Mouse (Mus musculus): ENCODE data around the gene Gm4565. TPM values are rescaled to one million over a fixed set of nuclear protein-coding genes. Genes with fewer than 3 reads are reported as not detected.
"Not testable (repeated sequence)": the region's sequence is repeated elsewhere in the genome, so short reads cannot be mapped to it uniquely, and the experiment has no call there.

Gene Gm4565
- not detected for polyA plus RNA-seq (2017; shearing (Covaris generic))

DNA sequence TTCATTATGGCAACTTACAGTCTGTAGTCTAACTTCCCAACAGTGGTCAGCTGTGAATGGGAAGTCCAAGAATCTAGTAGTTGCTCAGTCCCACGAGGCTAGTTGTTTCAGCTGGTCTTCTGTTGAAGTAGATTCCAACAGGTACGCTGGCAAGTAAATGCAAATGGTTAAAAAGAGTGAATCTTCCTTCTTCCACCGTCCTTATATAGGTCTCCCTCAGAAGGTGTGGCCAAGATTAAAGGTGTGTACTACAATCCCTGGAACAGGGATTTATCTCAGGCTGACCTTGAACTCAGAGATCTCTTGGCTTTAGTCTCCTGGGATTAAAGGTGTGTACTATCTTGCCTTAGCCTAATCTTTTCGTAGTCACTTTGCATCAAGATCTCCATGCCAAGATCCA, at the start of gene Gm4565:
Gm4565 (minus strand) TSS at position 101 of the 400 bp plus-strand sequence.
- not testable (repeated sequence) for ATAC-seq

DNA sequence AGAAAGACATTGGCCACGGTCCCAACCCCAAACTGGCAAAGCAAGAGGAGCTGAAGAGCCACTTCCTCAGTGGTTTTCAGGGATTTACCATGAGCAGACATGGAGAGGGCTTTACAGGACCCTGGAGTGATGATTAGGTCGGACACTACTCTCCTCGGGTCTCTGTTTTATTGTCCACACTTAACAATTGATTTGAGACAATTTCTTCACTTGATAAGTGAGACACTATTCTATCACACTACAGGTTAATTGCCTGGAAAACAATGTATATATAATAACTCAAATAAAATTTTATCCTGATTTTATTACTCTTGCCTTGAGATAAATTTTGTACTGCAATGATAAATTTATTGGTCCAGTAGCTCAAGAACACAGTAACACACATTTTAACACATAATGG, 22.7 kb downstream of the Gm4565 start, which contains the start of gene Gm4201:
Gm4201 (minus strand) TSS at position 101 of the 400 bp plus-strand sequence.
- ATAC-seq = not testable (repeated sequence)

DNA sequence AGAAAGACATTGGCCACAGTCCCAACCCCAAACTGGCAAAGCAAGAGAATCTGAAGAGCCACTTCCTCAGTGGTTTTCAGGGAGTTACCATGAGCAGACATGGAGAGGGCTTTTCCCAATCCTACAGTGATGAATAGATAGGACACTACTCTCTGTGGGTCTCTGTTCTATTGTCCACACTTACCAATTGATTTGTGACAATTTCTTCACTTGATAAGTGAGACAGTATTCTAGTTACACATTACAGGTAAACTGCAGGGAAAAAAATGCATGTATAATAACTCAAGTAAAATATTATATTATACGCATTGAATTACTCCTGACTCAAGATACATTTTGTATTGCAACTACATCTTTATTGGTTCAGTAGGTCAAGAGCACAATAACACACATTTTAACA, 53.1 kb downstream of the Gm4565 start, which contains the start of gene Gm8677:
Gm8677 (minus strand) TSS at position 101 of the 400 bp plus-strand sequence.
- not testable (repeated sequence) for ATAC-seq

Other genes with a start within 250 kb of the Gm4565 start
- not detected for gene Gm8660, start 217.1 kb downstream of the Gm4565 start, polyA plus RNA-seq (2017; shearing (Covaris generic))
- gene Vmn1r148, start 174.5 kb downstream of the Gm4565 start, polyA plus RNA-seq (2017; shearing (Covaris generic)) = not detected
- gene Vmn1r149, start 149.9 kb downstream of the Gm4565 start, polyA plus RNA-seq (2017; shearing (Covaris generic)) = not detected
- gene Gm10665, start 124.1 kb downstream of the Gm4565 start, polyA plus RNA-seq (2017; shearing (Covaris generic)) = not detected
- gene Vmn1r151, start 88.4 kb downstream of the Gm4565 start, polyA plus RNA-seq (2017; shearing (Covaris generic)) = not detected
- not detected for gene Vmn1r152, start 65.2 kb downstream of the Gm4565 start, polyA plus RNA-seq (2017; shearing (Covaris generic))
- gene Gm8677, start 53.2 kb downstream of the Gm4565 start, polyA plus RNA-seq (2017; shearing (Covaris generic)) = not detected
- not detected for gene Gm4201, start 22.8 kb downstream of the Gm4565 start, polyA plus RNA-seq (2017; shearing (Covaris generic))
- not detected for gene Vmn1r155, start 69.9 kb upstream of the Gm4565 start, polyA plus RNA-seq (2017; shearing (Covaris generic))
- not detected for gene Gm8693, start 104.2 kb upstream of the Gm4565 start, polyA plus RNA-seq (2017; shearing (Covaris generic))
- gene Gm4567, start 131.6 kb upstream of the Gm4565 start, polyA plus RNA-seq (2017; shearing (Covaris generic)) = not detected
- gene Vmn1r157, start 173.6 kb upstream of the Gm4565 start, polyA plus RNA-seq (2017; shearing (Covaris generic)) = not detected
- gene Vmn1r158, start 202.7 kb upstream of the Gm4565 start, polyA plus RNA-seq (2017; shearing (Covaris generic)) = not detected

Data from CD4-positive, CD25-positive, alpha-beta regulatory T cell, adult 4 months (primary cell).